Mouse (Mus musculus) thymus, adult 2 months (tissue): ENCODE results near the gene Ttc27.

Source experiments
- CTCF ChIP-seq: fragments of 200-500 bp; IDR thresholded peaks from 2 replicates; pipeline ENCODE4 v1.5.1; 2012; ENCODE audit warnings: mild to moderate bottlenecking, control low read depth, low read length, moderate library complexity, borderline replicate concordance; ENCODE audit not compliant: control insufficient read depth, poor library complexity, insufficient read depth; ENCODE audit errors: extremely low read depth
- POLR2A ChIP-seq: fragments of 200-500 bp; IDR thresholded peaks from 2 replicates; pipeline ENCODE4 v1.6.1; 2012; ENCODE audit warnings: mild to moderate bottlenecking, low read length, control low read depth, moderate library complexity; ENCODE audit not compliant: control insufficient read depth, poor library complexity, insufficient read depth; ENCODE audit errors: extremely low read depth

DNA sequence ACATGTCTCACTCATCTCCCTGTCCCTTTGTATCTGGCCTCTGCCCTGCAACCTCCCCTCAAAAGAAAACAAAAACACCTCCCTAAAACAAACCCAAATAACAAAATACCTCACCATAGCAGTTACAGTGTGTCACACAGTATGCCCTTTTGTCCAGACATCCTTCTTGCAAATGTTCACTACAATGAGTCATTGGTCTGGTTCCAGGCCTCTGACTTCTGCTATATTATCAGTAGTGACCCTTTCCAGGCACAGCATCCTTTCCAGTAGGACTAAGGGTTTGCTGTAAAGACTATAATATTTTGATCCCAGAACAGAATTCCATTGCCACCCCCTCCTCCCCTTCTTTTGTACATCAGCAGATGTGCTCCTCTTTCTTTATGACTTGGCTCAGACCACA is 64.4 kb downstream of the Ttc27 start:
- no peak for TF ChIP-seq CTCF
- no peak for TF ChIP-seq POLR2A
